In genomic region chr6:136418889-136419835, GRCm38 (mm10) we compare ENCODE assay signal across 22 mouse cellular contexts. TPM values are rescaled to one million over a fixed set of nuclear protein-coding genes. Genes with fewer than 3 reads are reported as not detected.
DNase-seq lines count a peak whose midpoint lies in the region; ATAC-seq and TF ChIP-seq lines count a peak whose summit lies in the region.
"Had no signal": no experiment of that assay in that cellular context is flagged by ENCODE, and none has a peak within 500 bp of the region (broad histone marks: within the 10 kb centered on the region; RNA-seq: fewer than 3 reads in every experiment).

No protein-coding gene starts in this region.

- no peaks in the 10 kb centered on the region for H3K27me3 ChIP-seq in liver, embryonic 14.5 days (ENCODE audit: control insufficient read depth, insufficient read depth, low read length)
- H3K27me3 ChIP-seq in liver, embryonic 11.5 days (replicated peaks; ENCODE audit: control insufficient read depth, insufficient read depth, low read length): no peaks in the 10 kb centered on the region
- no peaks in the 10 kb centered on the region for H3K27me3 ChIP-seq in kidney, postnatal 0 days (ENCODE audit: insufficient read depth, low read length)
- H3K27me3 ChIP-seq in liver, postnatal 0 days (ENCODE audit: insufficient read depth, low read length): no peaks in the 10 kb centered on the region
- H3K27me3 ChIP-seq: embryonic facial prominence, embryonic 15.5 days; forebrain, embryonic 12.5 days; neural tube, embryonic 12.5 days had no signal

- no peaks in the 10 kb centered on the region for H3K9me3 ChIP-seq in liver, embryonic 14.5 days (ENCODE audit: control insufficient read depth, low read length)
- no peaks in the 10 kb centered on the region for H3K9me3 ChIP-seq in liver, embryonic 11.5 days (ENCODE audit: control insufficient read depth, low read length)
- H3K9me3 ChIP-seq in kidney, postnatal 0 days (replicated peaks; ENCODE audit: low read length): no peaks in the 10 kb centered on the region
- no peaks in the 10 kb centered on the region for H3K9me3 ChIP-seq in liver, postnatal 0 days (ENCODE audit: low read length)
- H3K9me3 ChIP-seq: embryonic facial prominence, embryonic 15.5 days; forebrain, embryonic 12.5 days; neural tube, embryonic 12.5 days had no signal

- no peak overlapping the region for H3K9ac ChIP-seq in liver, embryonic 14.5 days (replicated peaks)
- no peak overlapping the region for H3K9ac ChIP-seq in liver, embryonic 11.5 days (ENCODE audit: low read depth, low read length)
- H3K9ac ChIP-seq in kidney, postnatal 0 days (ENCODE audit: low read depth, low read length): no peak overlapping the region
- H3K9ac ChIP-seq in liver, postnatal 0 days (replicated peaks): no peak overlapping the region
- H3K9ac ChIP-seq: embryonic facial prominence, embryonic 15.5 days; forebrain, embryonic 12.5 days; neural tube, embryonic 12.5 days had no signal

- ATAC-seq in liver, embryonic 14.5 days (ENCODE audit: insufficient read depth): peak; percentile 26; the same call in 1 of the 2 replicates
- no peak for ATAC-seq in liver, embryonic 11.5 days (replicated peaks; ENCODE audit: low FRiP score)
- peak; percentile 81 for ATAC-seq in kidney, postnatal 0 days (replicated peaks; ENCODE audit: low FRiP score, low read depth)
- ATAC-seq in liver, postnatal 0 days: peak; percentile 73
- ATAC-seq: hindbrain, postnatal 0 days had no signal

- 53% methylated on average over 17 of the region's 17 CpGs for WGBS in liver, embryonic 14.5 days (ENCODE audit: insufficient replicate concordance)
- 73% methylated on average over 17 of the region's 17 CpGs for WGBS in liver, embryonic 11.5 days
- 61% methylated on average over 17 of the region's 17 CpGs for whole genome bisulfite sequencing in kidney, postnatal 0 days
- WGBS in liver, postnatal 0 days (ENCODE audit: insufficient replicate concordance): 56% methylated on average over 17 of the region's 17 CpGs

- no peak overlapping the region for H3K4me2 ChIP-seq in liver, embryonic 14.5 days (ENCODE audit: low read depth)
- H3K4me2 ChIP-seq in liver, embryonic 11.5 days: no peak overlapping the region
- H3K4me2 ChIP-seq in kidney, postnatal 0 days (ENCODE audit: low read length): peak overlapping the region; percentile 36
- peak overlapping the region; percentile 7; the same call in 1 of the 2 replicates for H3K4me2 ChIP-seq in liver, postnatal 0 days (ENCODE audit: low read depth, low read length)
- H3K4me2 ChIP-seq: embryonic facial prominence, embryonic 15.5 days; forebrain, embryonic 12.5 days; neural tube, embryonic 12.5 days had no signal

- no peak for TF ChIP-seq EP300 in liver, embryonic 14.5 days (IDR thresholded peaks at IDR 0.05; ENCODE audit: low read depth)
- TF ChIP-seq EP300 in liver, postnatal 0 days (IDR thresholded peaks at IDR 0.05; ENCODE audit: low read depth): no peak

- H3K4me1 ChIP-seq in liver, embryonic 14.5 days (replicated peaks; ENCODE audit: control insufficient read depth in 2 of 2, insufficient read depth in 2 of 2, low read length in 1 of 2): peaks cover 0 to 7% of the 10 kb centered on the region in 2 experiments; a peak in 2 of 4 replicates
- H3K4me1 ChIP-seq in liver, embryonic 11.5 days (replicated peaks; ENCODE audit: control insufficient read depth, insufficient read depth, low read length): 0 out of 2 replicates have a peak, but pooled peaks cover 3% of the 10 kb centered on the region
- H3K4me1 ChIP-seq in kidney, postnatal 0 days (replicated peaks; ENCODE audit: insufficient read depth, low read length): no peaks in the 10 kb centered on the region
- H3K4me1 ChIP-seq in liver, postnatal 0 days (ENCODE audit: insufficient read depth): peaks cover 4% of the 10 kb centered on the region
- H3K4me1 ChIP-seq: embryonic facial prominence, embryonic 15.5 days; forebrain, embryonic 12.5 days; neural tube, embryonic 12.5 days had no signal

- H3K36me3 ChIP-seq in liver, embryonic 14.5 days (replicated peaks; ENCODE audit: control insufficient read depth, insufficient read depth, low read depth): no peaks in the 10 kb centered on the region
- no peaks in the 10 kb centered on the region for H3K36me3 ChIP-seq in liver, embryonic 11.5 days (ENCODE audit: control insufficient read depth, insufficient read depth, low read length)
- H3K36me3 ChIP-seq in kidney, postnatal 0 days (ENCODE audit: insufficient read depth, low read length): no peaks in the 10 kb centered on the region
- no peaks in the 10 kb centered on the region for H3K36me3 ChIP-seq in liver, postnatal 0 days (replicated peaks; ENCODE audit: insufficient read depth, low read length)
- H3K36me3 ChIP-seq: embryonic facial prominence, embryonic 15.5 days; forebrain, embryonic 12.5 days; neural tube, embryonic 12.5 days had no signal

- no peak overlapping the region for H3K27ac ChIP-seq in liver, embryonic 14.5 days
- H3K27ac ChIP-seq in liver, embryonic 11.5 days (ENCODE audit: low read depth, low read length): no peak overlapping the region
- peak overlapping the region; percentile 79 for H3K27ac ChIP-seq in kidney, postnatal 0 days
- no peak overlapping the region for H3K27ac ChIP-seq in liver, postnatal 0 days (ENCODE audit: low read depth)
- H3K27ac ChIP-seq: embryonic facial prominence, embryonic 15.5 days; forebrain, embryonic 12.5 days; hindbrain, postnatal 0 days; layer of hippocampus, adult 2 months; neural tube, embryonic 12.5 days; stomach, postnatal 0 days had no signal

- no peak overlapping the region for H3K4me3 ChIP-seq in liver, embryonic 14.5 days (ENCODE audit: insufficient read depth in 1 of 2, low read depth in 2 of 2, low read length in 2 of 2)
- no peak overlapping the region for H3K4me3 ChIP-seq in liver, embryonic 11.5 days (ENCODE audit: low read depth, low read length)
- H3K4me3 ChIP-seq in kidney, postnatal 0 days (replicated peaks; ENCODE audit: low read depth, low read length): no peak overlapping the region
- no peak overlapping the region for H3K4me3 ChIP-seq in liver, postnatal 0 days (ENCODE audit: low read depth, low read length)
- H3K4me3 ChIP-seq: embryonic facial prominence, embryonic 15.5 days; forebrain, embryonic 12.5 days; layer of hippocampus, adult 2 months; neural tube, embryonic 12.5 days had no signal

- DNase-seq in liver, embryonic 14.5 days (ENCODE audit: low read depth in 3 of 3, low spot score in 3 of 3): no peak
- no peak for DNase-seq in liver, embryonic 11.5 days (ENCODE audit: low spot score)
- DNase-seq in kidney, adult 18-20 months: peak; percentile 62
- DNase-seq in kidney, postnatal 0 days (ENCODE audit: low spot score): peak; percentile 37
- DNase-seq in liver, postnatal 0 days: no peak
- DNase-seq in gastrocnemius, postnatal 25 days: no peak
- no peak for DNase-seq in embryo, embryonic 9.5 days (ENCODE audit: extremely low spot score)
- DNase-seq: adrenal gland, postnatal 25 days; cerebellum, adult 8-10 months; gastrocnemius, postnatal 36 days; left cerebral cortex, postnatal 4 days; lung, adult 2 months had no signal

- no peak for TF ChIP-seq CTCF in liver, embryonic 14.5 days (IDR thresholded peaks at IDR 0.05; ENCODE audit: low read depth)
- TF ChIP-seq CTCF in kidney, postnatal 0 days (IDR thresholded peaks at IDR 0.05; ENCODE audit: low read depth): no peak
- TF ChIP-seq CTCF in liver, postnatal 0 days (IDR thresholded peaks at IDR 0.05; ENCODE audit: low read depth): no peak

RNA-seq across cellular contexts. Expression of gene E330021D16Rik, which starts 3.8 kb away (rescaled TPM):
- 0.08 and 0.09 TPM in 2 replicates for polyA plus RNA-seq in liver, embryonic 14.5 days (2012; rRNA removed)
- 0.19 and 0.34 TPM in 2 replicates for polyA plus RNA-seq in liver, embryonic 14.5 days (2014; fragmentation: Nextera tagmentation; extraction: Ambion mirVana)
- polyA plus RNA-seq in liver, embryonic 11.5 days (2014; fragmentation: Nextera tagmentation; extraction: Ambion mirVana): not detected in 2 replicates
- polyA plus RNA-seq in kidney, postnatal 0 days (2015; fragmentation: Nextera tagmentation; extraction: Ambion mirVana): 4.2 and 4.7 TPM in 2 replicates
- 0.47 and 0.67 TPM in 2 replicates for polyA plus RNA-seq in liver, postnatal 0 days (2015; fragmentation: Nextera tagmentation; extraction: Ambion mirVana)
- not detected for total RNA-seq in gastrocnemius, postnatal 25 days (2021)
- total RNA-seq: adrenal gland, postnatal 25 days; gastrocnemius, postnatal 36 days; hematopoietic stem cell, adult 5-6 weeks; hindbrain, postnatal 0 days; layer of hippocampus, adult 2 months; left cerebral cortex, adult 18-20 months; left cerebral cortex, postnatal 4 days had no signal
- polyA plus RNA-seq: embryonic facial prominence, embryonic 15.5 days; forebrain, embryonic 12.5 days; frontal cortex, adult 2 months; heart, embryonic 14.5 days; hindbrain, postnatal 0 days; neural tube, embryonic 12.5 days; stomach, postnatal 0 days had no signal

Comparison
In these comparisons a context has a peak if more than half of its experiments do, and no peak if none do; other contexts are left out.
1. H3K4me2 ChIP-seq: peak in kidney, postnatal 0 days (single experiment) and liver, postnatal 0 days (single experiment); none in liver, embryonic 14.5 days (single experiment) and liver, embryonic 11.5 days (single experiment).
2. DNase-seq: peak in kidney, adult 18-20 months (single experiment) and kidney, postnatal 0 days (single experiment); none in liver, embryonic 14.5 days (0 of 3), liver, embryonic 11.5 days (single experiment), liver, postnatal 0 days (single experiment), gastrocnemius, postnatal 25 days (single experiment) and embryo, embryonic 9.5 days (single experiment).